Mouse (Mus musculus) effector memory CD4-positive, alpha-beta T cell, adult 5 months (primary cell): ENCODE data around the gene Smpdl3b. TPM values are rescaled to one million over a fixed set of nuclear protein-coding genes. Genes with fewer than 3 reads are reported as not detected.

Experiments used
- polyA plus RNA-seq: library from polyadenylated mRNA; unstranded; fragments of 100-300 nt; shearing (Covaris generic); gene quantifications from one replicate; pipeline ENCODE4 v1.2.1, GENCODE M21; 2017

Gene Smpdl3b
- polyA plus RNA-seq: 9.7 TPM

DNA sequence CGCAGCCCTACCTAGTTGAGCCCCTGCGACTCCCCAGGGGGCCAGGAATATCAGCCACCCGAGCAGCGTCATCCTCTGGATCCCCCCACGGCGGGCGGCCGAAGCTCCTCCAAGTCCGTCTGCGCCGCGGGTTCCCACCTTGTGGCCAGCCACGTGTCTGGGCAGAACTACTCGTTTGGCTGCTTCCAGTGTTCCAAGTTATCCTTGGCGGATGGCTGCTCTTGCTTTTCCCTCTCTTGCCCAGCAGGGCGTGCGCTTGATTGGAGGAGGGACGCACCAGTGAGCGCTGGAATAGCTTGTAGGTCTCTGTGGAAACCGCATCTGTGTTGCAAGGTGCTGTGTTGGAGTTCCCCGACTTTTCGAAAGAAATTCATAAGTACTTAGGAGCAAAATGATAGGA, at the start of gene Smpdl3b:
Smpdl3b (minus strand) TSS at position 279 of the 400 bp plus-strand sequence.

DNA sequence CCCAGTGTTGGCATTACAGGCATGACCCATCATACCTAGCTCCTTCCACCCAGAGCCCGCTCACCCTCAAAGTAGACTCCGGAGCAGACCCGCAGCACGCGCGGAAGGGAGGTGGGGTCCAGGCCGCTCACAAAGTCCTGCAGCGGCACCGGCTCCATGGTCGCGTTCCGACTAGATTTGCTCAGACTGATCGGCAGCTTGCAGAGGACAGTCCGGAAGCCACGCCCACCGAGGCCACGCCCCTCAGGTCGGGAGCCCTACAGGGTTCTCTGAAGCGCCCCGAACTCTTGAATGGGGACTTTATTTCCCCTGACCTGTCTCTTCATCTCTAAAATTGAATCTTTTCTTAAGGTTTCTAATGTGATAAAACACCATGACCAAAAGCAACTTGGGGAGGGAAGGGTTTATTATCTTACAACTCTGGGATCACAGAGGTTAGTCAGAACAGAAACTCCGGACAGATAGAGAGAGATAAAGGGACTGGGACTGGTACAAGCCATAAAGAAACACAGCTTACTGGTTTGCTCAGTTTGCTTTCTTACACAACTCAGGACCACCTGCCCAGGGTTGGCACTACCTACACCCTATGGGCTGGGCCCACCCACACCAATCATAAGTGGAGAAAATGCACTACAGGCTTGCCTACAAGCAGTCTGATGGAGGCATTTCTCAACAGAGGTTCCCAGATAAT, 39.3 kb upstream of the Smpdl3b start, which contains the start of gene Themis2:
Themis2 (minus strand) TSS at position 192 of the 691 bp plus-strand sequence.

DNA sequence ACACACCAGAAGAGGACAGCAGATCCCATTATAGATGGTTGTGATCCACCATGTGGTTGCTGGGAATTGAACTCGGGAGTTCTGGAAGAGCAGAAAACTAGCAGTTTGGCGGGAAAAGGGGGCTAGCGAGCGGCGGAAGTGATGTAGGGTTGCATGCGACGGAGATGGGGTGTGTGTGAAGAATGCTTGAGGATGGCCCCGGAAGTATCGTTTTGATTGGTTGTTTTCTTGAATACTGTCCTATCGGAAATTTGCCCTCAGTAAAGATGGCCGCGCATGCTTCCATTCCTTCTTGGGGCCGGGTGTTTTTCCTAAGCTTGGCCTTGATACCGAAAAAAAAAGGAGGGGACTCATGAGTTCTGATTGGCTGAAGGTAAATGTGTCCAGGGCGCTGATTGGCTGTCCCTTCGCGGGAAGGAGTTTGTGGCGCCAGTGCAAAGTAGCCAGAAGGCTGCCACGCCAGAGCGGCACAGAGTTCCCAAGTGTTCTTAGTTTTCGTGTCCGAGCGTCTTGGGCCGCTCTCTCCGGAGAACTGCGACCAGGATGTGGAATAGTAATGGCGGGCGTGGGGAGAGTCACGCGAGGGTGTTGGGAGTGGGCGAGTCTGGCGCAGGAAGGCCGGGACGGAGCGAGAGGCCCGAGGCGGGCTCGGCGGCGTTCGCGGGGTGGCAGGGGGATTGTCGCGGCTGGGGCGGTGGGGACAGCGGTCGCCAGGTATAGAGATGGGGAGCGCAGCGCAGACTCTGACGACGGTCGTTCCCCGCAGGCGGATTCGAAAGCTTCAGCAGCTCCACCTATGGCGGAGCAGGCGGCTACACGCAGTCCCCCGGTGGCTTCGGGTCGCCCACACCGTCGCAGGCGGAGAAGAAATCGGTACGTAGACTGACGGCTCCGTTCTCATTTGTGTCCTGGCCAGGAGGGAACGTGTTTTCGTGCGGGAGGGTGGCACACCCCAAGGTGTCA, 11.1 kb upstream of the Smpdl3b start, which contains the start of gene Rpa2:
Rpa2 (plus strand) TSS at position 419 of the 963 bp plus-strand sequence.

DNA sequence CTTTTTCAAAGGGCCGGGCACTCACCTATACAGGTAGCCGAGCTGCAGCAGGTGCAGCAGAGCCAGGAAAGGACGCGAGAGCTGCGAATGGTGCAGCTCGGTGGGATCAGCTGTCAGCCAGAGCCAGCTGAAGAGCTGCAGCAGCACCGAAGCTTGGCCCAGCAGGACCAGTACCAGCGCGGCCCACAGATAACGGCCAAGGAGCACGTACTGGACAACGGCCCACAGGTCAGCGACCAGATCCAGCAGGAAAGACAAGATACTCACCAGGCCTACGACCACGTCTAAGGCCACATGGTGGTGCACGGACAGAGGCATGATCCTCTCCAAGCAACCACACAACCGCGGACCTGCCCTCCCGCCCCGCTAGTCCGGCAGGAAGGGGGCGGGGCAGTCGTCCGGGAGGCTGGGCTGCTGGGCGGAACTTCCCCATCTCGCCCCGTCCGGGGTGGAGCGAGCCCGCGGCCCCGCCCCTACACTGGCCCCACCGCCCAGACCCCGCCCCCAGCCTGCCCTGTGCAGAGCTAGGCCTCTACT, 24.8 kb downstream of the Smpdl3b start, which contains the start of gene Xkr8:
Xkr8 (minus strand) TSS at position 399 of the 537 bp plus-strand sequence.

Other genes with a start within 250 kb of the Smpdl3b start
- gene Sesn2, start 246.8 kb downstream of the Smpdl3b start, polyA plus RNA-seq: 9.7 TPM
- 85.5 TPM for gene Atpif1, start 223.6 kb downstream of the Smpdl3b start, polyA plus RNA-seq
- gene Dnajc8, start 221.7 kb downstream of the Smpdl3b start, polyA plus RNA-seq: 198 TPM
- 0.20 TPM for gene Ptafr, start 193.2 kb downstream of the Smpdl3b start, polyA plus RNA-seq
- gene Eya3, start 118.3 kb downstream of the Smpdl3b start, polyA plus RNA-seq: 37.3 TPM
- gene Xkr8, start 24.7 kb downstream of the Smpdl3b start, polyA plus RNA-seq: 1.1 TPM
- gene Rpa2, start 11.1 kb upstream of the Smpdl3b start, polyA plus RNA-seq: 120 TPM
- 5.3 TPM for gene Themis2, start 39.1 kb upstream of the Smpdl3b start, polyA plus RNA-seq
- 35.2 TPM for gene Ppp1r8, start 85.9 kb upstream of the Smpdl3b start, polyA plus RNA-seq
- gene Stx12, start 127.3 kb upstream of the Smpdl3b start, polyA plus RNA-seq: 30.1 TPM
- 54.4 TPM for gene Fam76a, start 165.3 kb upstream of the Smpdl3b start, polyA plus RNA-seq
- gene Fgr, start 216.8 kb upstream of the Smpdl3b start, polyA plus RNA-seq: 0.55 TPM